Mouse (Mus musculus) mouse embryonic stem cell (cell line): ENCODE data around the gene Cwh43.

Source experiments
- in situ Hi-C, 2 experiments: fragments of 300-500 bp; cut with MboI; formaldehyde crosslinking; loops; 1 replicate in 1 of 2; 3 replicates in 1 of 2; pipeline ENCODE4 v1.14.3; 2019 to 2020; ENCODE audit warnings: low sequenced_read_pairs in 2 of 2, low pct_unique_long_range_greater_than_20kb in 1 of 2, mixed read lengths in 1 of 2; ENCODE audit not compliant: unreplicated experiment in 1 of 2

Cwh43 gene

GRCm38 (mm10) chr5:73405981-73406722 lies at the start of gene Cwh43:
Gene Cwh43 (plus strand): TSS chr5:73406075.
- in situ Hi-C loops, result no loop called here

- in situ Hi-C loops, result no loop called here
Measured at GRCm38 (mm10) chr5:73359134-73359751, 46.6 kb upstream of the Cwh43 start.

- in situ Hi-C loops, result no loop called here
Measured at GRCm38 (mm10) chr5:73359752-73360141, 46.1 kb upstream of the Cwh43 start.

- in situ Hi-C loops, result no loop called here
Measured at GRCm38 (mm10) chr5:73360240-73360639, 45.6 kb upstream of the Cwh43 start.

- in situ Hi-C loops, result no loop called here
Measured at GRCm38 (mm10) chr5:73362338-73362737, 43.5 kb upstream of the Cwh43 start.

GRCm38 (mm10) chr5:73362791-73363190 lies 43.1 kb upstream of the Cwh43 start:
- in situ Hi-C loops, result no loop called here

GRCm38 (mm10) chr5:73364107-73364864 lies 41.6 kb upstream of the Cwh43 start:
- in situ Hi-C loops, result no loop called here

GRCm38 (mm10) chr5:73367906-73368305 lies 38.0 kb upstream of the Cwh43 start:
- in situ Hi-C loops, result no loop called here

GRCm38 (mm10) chr5:73368845-73369447 lies 36.9 kb upstream of the Cwh43 start:
- in situ Hi-C loops, result no loop called here

GRCm38 (mm10) chr5:73369731-73370130 lies 36.1 kb upstream of the Cwh43 start:
- in situ Hi-C loops, result no loop called here

GRCm38 (mm10) chr5:73372601-73373000 lies 33.3 kb upstream of the Cwh43 start:
- in situ Hi-C loops, result no loop called here

- in situ Hi-C loops, result no loop called here
Measured at GRCm38 (mm10) chr5:73373184-73373583, 32.7 kb upstream of the Cwh43 start.

GRCm38 (mm10) chr5:73376041-73376440 lies 29.8 kb upstream of the Cwh43 start:
- in situ Hi-C loops, result no loop called here

- in situ Hi-C loops, result no loop called here
Measured at GRCm38 (mm10) chr5:73376491-73376890, 29.4 kb upstream of the Cwh43 start.

- in situ Hi-C loops, result loop anchor here (5.0 to 10.0 kb wide), 2 partner anchors 63 to 395 kb away; no protein-coding TSS in a partner anchor
Measured at GRCm38 (mm10) chr5:73379908-73380307, 26.0 kb upstream of the Cwh43 start.

- in situ Hi-C loops, result loop anchor here (5.0 to 10.0 kb wide), 2 partner anchors 64 to 396 kb away; no protein-coding TSS in a partner anchor
Measured at GRCm38 (mm10) chr5:73380829-73381228, 25.0 kb upstream of the Cwh43 start.

GRCm38 (mm10) chr5:73381510-73381909 lies 24.4 kb upstream of the Cwh43 start:
- in situ Hi-C loops, result loop anchor here (5.0 to 10.0 kb wide), 2 partner anchors 64 to 397 kb away; no protein-coding TSS in a partner anchor

GRCm38 (mm10) chr5:73381976-73382540 lies 23.8 kb upstream of the Cwh43 start:
- in situ Hi-C loops, result loop anchor here (5.0 to 10.0 kb wide), 2 partner anchors 65 to 397 kb away; no protein-coding TSS in a partner anchor
